Mouse (Mus musculus): ENCODE measurements around the gene Ppfia1.

The Ppfia1 gene

GRCm38 (mm10) chr7:144553237-144554122 is at the start of gene Ppfia1:
Ppfia1 (minus strand) TSS chr7:144553729.
- DNase-seq = peak; percentile 98

GRCm38 (mm10) chr7:144600333-144600900 is 46.9 kb upstream of the Ppfia1 start:
- DNase-seq = no peak

GRCm38 (mm10) chr7:144589508-144589907 is 36.0 kb upstream of the Ppfia1 start:
- no peak for DNase-seq

- peak; percentile 36 for DNase-seq
Measured at GRCm38 (mm10) chr7:144587291-144587690, 33.8 kb upstream of the Ppfia1 start.

DNA sequence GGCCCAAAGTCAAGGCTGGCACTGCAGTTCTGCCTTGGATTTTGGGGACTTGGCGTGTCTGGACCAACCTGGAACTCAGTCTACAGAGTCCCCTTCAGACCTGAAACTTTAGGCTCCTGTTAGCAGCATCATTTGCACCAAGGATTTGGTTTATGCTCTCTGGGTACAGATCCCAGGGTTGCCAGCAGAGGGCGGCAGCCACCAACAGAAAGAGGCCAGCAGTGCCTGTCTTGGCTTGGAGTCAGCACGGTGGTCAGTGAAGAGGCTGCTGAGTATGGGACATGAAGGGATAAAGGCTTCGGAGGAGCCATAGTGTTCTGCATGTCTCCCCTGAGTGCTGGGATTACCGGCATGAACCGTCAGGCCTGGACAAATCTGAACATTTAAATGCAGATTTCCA is 32.1 kb upstream of the Ppfia1 start:
- DNase-seq = peak; percentile 69

DNA sequence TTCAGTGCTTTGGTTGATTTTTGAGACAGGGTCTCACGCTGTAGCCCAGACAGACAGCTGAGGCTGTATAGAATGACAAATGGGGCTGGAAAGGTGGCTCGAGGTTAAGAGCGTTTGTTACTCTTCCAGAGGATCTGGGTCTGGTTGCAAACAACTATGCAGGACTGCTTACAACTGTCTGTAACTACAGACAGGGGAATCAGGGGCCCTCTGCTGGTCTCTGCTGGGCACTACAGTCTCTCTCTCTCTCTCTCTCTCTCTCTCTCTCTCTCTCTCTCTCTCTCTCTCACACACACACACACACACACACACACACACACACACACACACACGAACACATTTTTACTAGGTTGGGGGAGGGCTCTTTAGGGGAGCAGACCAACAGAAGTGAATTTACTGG is 30.1 kb upstream of the Ppfia1 start:
- DNase-seq = peak; percentile 49

DNA sequence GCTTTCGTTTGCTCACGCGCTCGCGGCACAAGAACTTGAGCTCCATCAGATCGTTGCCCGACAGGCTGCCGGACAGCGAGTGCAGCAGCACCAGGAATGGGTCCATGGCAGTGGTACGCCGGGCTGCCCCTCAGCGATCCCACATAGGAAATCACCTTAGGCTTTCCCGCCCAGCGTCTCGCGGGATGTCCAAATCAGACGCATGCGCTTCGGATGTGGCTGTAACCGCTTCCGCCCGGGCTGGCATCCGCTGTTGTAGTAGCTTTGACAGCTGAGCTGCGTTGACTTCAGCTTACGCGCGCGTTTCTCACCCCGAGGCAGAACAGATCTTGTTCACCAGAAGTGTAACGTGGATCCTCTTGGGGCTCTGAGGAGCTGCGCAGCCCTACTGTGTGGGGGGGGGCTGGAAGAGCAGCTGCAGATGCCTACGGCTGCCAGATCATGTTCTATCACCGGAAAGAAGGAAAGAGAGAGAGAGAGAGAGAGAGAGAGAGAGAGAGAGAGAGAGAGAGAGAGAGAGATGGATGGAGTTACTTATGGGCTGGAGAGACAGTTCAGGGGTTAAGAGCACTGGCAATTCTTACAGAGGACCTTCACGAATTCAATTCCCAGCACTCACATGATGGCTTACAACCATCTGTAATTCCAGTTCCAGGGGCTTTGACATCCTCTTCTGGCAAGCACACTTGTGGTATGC is 28.9 kb upstream of the Ppfia1 start, which contains the start of gene Fadd:
Gene Fadd (minus strand): TSS at position 180 of the 697 bp plus-strand sequence.
- peak; percentile 96 for DNase-seq

- peak; percentile 95 for DNase-seq
Measured at GRCm38 (mm10) chr7:144581559-144582283, 28.2 kb upstream of the Ppfia1 start.

- no peak for DNase-seq
Measured at GRCm38 (mm10) chr7:144577876-144578275, 24.3 kb upstream of the Ppfia1 start.

DNA sequence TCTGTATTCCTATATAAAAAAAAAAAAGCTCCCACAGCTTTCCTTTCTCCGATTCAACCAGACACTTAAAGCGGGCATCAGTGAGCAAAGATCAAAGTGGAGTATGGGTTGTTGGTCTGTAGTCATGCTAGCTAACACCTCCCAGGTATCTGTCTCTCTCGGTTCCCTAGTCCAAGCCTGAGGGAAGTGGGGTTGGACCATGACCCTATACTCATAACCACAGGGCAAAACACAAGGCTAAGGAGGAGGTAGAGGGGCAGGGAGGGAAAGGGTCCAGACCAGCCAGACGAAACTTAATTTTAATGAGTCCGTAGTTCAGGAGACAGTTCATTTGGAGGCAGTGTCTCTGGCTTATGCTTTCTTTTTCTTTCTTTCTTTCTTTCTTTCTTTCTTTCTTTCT is 18.7 kb upstream of the Ppfia1 start:
- peak; percentile 90 for DNase-seq

DNA sequence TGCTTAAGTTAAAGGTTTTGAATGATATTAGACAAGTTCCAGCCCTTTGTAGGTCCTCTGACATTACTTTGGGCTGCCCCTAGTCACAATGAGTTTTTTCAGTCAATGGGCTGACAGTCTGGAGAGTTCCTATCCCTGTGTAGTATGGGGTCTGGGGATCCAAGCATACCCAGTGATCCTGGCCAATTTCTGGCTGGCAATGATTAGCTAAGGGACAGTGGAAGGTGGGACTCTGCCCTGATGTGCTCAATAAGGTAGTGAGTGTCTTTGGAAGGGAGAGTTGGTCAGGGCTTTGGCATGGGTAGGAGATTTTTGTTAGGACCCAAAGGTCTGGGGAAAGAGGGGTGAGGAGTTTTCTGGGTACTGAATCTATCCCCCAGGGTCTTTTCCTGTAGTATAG is 18.1 kb upstream of the Ppfia1 start:
- peak; percentile 94 for DNase-seq

- peak; percentile 58 for DNase-seq
Measured at GRCm38 (mm10) chr7:144569428-144569827, 15.9 kb upstream of the Ppfia1 start.

- DNase-seq = no peak
Measured at GRCm38 (mm10) chr7:144568091-144568490, 14.6 kb upstream of the Ppfia1 start.

- no peak for DNase-seq
Measured at GRCm38 (mm10) chr7:144566921-144567682, 13.6 kb upstream of the Ppfia1 start.

DNA sequence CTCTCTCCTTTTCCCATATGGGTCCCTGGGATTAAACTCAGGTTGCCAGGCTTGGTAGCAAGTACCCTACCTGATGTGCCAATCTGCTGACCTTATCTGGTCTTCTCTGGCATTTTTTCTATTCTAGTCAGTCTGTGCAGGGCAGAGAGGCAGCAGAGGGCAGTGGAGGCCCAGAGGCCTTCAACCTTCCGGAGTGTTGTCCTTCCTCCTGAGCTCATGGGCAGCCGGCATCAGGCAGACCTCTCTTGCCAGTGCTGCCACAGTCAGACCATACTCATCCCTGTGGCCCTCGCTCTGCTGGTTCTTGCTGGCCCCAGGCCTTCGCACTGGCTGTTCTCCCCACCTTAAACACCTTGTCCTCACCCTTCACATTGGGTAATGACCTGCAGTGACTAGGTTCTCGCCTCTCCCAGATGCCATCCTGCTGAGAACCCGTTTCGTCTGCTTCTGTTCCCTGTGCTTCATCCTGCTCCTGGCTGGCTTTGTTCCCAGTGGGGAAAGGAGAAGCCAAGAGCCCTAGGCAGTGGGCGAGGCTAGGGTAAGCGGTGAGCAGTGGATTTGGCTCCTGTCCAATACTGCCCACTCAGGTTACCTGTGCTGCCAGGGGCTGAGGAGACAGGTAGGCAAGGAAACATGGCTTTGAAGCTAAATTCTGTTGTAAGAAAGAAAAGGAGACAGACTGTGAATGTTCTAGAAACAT is 10.1 kb upstream of the Ppfia1 start:
- DNase-seq = peak; percentile 50

DNA sequence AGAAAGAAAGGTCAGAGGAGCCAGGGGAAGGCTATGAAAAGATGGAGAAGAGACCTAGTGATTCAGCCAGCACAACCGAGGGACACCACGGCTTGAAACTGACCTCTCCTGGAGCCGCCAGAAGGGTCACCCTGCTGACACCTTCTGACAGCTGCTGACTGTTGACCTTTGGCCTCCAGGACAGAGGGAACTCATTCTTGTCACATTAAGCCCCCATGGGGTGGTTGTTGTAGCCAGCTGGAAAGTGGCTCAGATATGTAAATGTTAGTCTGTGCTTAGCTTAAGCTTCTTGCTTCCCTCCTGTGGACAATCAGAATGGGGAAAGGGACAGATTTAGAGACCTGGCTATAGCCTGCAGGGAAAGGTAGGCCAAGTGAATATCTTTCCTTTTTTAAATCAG is 8.5 kb upstream of the Ppfia1 start:
- peak; percentile 57 for DNase-seq

- DNase-seq = no peak
Measured at GRCm38 (mm10) chr7:144560594-144560993, 7.1 kb upstream of the Ppfia1 start.

DNA sequence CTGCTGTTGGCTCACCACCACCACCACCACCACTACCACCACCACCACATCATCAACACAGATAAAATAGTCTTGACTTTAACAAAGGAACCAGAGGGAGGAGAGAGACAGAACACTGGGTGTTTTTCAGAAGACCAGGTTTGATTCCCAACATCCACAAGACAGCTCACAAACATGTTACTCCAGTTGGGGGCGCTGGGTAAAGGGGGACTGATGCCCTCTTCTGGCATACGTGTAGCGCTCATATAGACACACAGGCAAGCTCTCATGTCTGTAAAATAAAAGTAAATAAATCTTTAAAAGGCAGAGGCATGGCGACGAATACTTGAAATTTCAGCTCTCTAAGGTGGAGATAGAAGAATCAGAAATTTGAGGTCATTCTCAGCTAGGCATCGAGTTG is 5.0 kb upstream of the Ppfia1 start:
- no peak for DNase-seq

DNA sequence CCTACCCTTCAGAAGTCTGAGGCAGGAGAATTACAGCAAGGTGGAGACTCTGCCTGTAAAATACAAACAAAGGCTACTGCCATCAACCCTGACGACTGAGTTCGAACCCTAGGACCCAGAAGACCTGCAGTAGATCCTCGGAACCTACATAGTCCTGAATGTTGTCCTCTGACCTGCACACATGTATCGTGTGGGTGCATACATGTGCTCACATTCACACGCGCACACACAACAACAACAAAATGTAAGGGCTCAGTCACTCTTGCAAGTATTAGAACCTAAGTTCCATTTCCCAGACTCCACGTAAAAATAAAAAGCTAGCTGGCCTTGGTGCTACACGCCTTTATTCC is 569 bp upstream of the Ppfia1 start:
- DNase-seq = no peak

DNA sequence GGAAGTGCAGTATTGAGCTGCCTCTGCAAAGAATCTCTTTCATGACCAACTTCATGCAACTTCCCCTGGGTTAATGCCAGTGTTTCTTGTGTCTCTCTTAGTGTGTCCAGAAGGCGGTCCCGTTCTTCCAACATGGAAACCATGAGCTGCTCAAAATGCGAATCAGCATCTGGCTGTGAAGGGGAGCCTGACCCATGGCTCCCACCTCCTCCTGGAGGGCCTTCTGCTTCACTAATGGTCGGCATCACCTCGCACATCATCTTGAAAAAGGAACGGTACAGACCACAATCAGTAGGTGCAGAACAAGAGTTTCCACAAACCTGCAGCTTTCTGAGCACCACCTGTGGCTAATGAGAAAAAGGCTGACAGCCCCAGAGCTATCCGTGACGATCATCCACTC is 1.3 kb downstream of the Ppfia1 start:
- DNase-seq = no peak

GRCm38 (mm10) chr7:144550811-144551210 is 2.7 kb downstream of the Ppfia1 start:
- DNase-seq = no peak

Data from kidney, adult 9 months (tissue).